Mouse (Mus musculus) forebrain, embryonic 11.5 days (tissue): Measurements from ENCODE around the gene Mphosph8. TPM values are rescaled to one million over a fixed set of nuclear protein-coding genes. Genes with fewer than 3 reads are reported as not detected.

Experiments
- ATAC-seq: fragments of 200-750 bp; cut with Nextera tagmentation; replicated peaks from 2 replicates; pipeline ENCODE4 v1.8.0; 2017; ENCODE audit warnings: moderate TSS enrichment; ENCODE audit not compliant: low FRiP score
- DNase-seq: peaks from one replicate; pipeline ENCODE4 v3.0.0-alpha.2; 2017; ENCODE audit warnings: low spot score
- H3K27ac ChIP-seq: fragments of 300-500 bp; sonication (generic); 2 replicates; pipeline ENCODE4 v1.5.1; 2014; ENCODE audit warnings: low read depth, low read length
- H3K27me3 ChIP-seq: fragments of 300-500 bp; sonication (generic); 2 replicates; pipeline ENCODE4 v1.6.1; 2014; ENCODE audit warnings: mild to moderate bottlenecking, low read length, mixed read lengths; ENCODE audit not compliant: control insufficient read depth, insufficient read depth
- H3K36me3 ChIP-seq: fragments of 300-500 bp; sonication (generic); 2 replicates; pipeline ENCODE4 v1.6.1; 2014; ENCODE audit warnings: mild to moderate bottlenecking, low read length, moderate library complexity, mixed read lengths; ENCODE audit not compliant: control insufficient read depth, insufficient read depth
- H3K4me1 ChIP-seq: fragments of 300-500 bp; sonication (generic); replicated peaks from 2 replicates; pipeline ENCODE4 v1.6.1; 2014; ENCODE audit warnings: low read length, mixed read lengths; ENCODE audit not compliant: control insufficient read depth, insufficient read depth
- H3K4me2 ChIP-seq: fragments of 300-500 bp; sonication (generic); 2 replicates; pipeline ENCODE4 v1.6.1; 2014; ENCODE audit warnings: low read depth, mild to moderate bottlenecking, low read length, moderate library complexity, mixed read lengths; ENCODE audit not compliant: severe bottlenecking
- H3K4me3 ChIP-seq: fragments of 300-500 bp; sonication (generic); 2 replicates; pipeline ENCODE4 v1.5.1; 2014; ENCODE audit warnings: low read depth, low read length
- H3K9ac ChIP-seq: fragments of 300-500 bp; sonication (generic); 2 replicates; pipeline ENCODE4 v1.6.1; 2014; ENCODE audit warnings: low read length
- H3K9me3 ChIP-seq: fragments of 300-500 bp; sonication (generic); 2 replicates; pipeline ENCODE4 v1.6.1; 2016; ENCODE audit warnings: low read length, mixed read lengths; ENCODE audit not compliant: control insufficient read depth
- WGBS: fragments of 180-500 bp; shearing (Covaris S2); extraction: QIAGEN DNeasy Blood & Tissue Kit; methylation state at CpG from one replicate; pipeline ENCODE4 v1.1.7; 2014; 5-methylcytosine and 5-hydroxymethylcytosine counted together
- polyA plus RNA-seq: library from polyadenylated mRNA; unstranded; fragments of >200 nt; fragmentation: Nextera tagmentation; extraction: Ambion mirVana; gene quantifications from 2 replicates; pipeline ENCODE4 v1.2.1, GENCODE M21; 2014

The Mphosph8 gene
- polyA plus RNA-seq, 1 experiment from 2014 or later: 50.2 TPM

GRCm38 (mm10) chr14:56669046-56669620 is 1.1 kb downstream of the Mphosph8 start:
- ATAC-seq (no peak), DNase-seq (no peak)
- Histone ChIP-seq H3K9me3 (no peaks in the 10 kb centered on the region), H3K27ac (no peak overlapping the region), H3K4me3 (peak overlapping the region; percentile 86), H3K4me2 (peak overlapping the region; percentile 74), H3K4me1 (peaks cover 6% of the 10 kb centered on the region; the same call in 1 of the 2 replicates), H3K27me3 (no peaks in the 10 kb centered on the region), H3K9ac (peak overlapping the region; percentile 93), H3K36me3 (peaks cover 5% of the 10 kb centered on the region; the same call in 1 of the 2 replicates)
- 13% methylated on average over 13 of the region's 13 CpGs for WGBS

DNA sequence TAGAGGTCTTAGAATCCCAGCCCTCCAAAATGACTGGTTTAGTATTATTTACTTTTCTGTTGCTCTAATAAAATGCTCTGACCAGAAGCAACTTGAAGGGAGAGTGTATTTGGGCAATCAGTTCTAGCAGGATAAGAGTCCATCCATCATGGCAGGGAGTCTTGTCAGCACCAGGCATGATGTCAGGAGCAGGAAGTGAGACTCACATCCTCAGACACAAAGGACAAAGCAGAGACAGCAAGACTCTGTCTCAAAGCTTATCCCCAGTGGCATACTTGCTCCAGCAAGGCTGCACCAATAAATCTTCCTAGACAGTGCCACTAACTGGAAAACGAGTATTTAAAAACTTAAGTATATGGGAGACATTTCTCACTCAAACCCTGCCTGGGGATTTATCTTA is 17.4 kb downstream of the Mphosph8 start:
- Histone ChIP-seq H3K4me2 (no peak overlapping the region), H3K36me3 (peaks cover 7% of the 10 kb centered on the region; the same call in 1 of the 2 replicates), H3K9me3 (no peaks in the 10 kb centered on the region), H3K9ac (no peak overlapping the region), H3K27ac (no peak overlapping the region), H3K4me3 (no peak overlapping the region), H3K27me3 (no peaks in the 10 kb centered on the region), H3K4me1 (no peaks in the 10 kb centered on the region)
- DNase-seq: no peak
- WGBS: 84% methylated on average over 1 of the region's 1 CpGs
- ATAC-seq: no peak

DNA sequence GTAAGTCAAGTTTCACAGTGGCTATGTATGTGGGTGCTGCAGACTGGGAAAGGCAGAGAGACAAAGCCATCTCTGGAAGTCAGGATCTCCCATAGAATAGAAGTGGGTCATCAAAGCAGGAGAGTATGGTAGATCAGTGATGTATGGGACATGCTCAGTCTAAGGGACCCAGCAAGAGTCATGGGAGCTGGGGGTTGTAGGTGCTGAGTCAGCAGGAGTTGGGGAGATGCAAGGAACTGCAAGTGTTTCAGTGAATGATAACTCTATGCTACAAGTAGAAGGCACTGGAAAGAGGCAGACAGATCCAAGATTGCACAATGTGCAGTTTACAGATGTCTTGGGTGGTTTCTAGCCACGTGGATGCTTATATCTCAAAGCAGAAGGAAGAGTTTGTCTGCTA is 21.1 kb downstream of the Mphosph8 start:
- no peak overlapping the region for H3K4me3 ChIP-seq
- ATAC-seq: no peak
- no peak overlapping the region for H3K9ac ChIP-seq
- no peaks in the 10 kb centered on the region for H3K27me3 ChIP-seq
- 95% methylated on average over 1 of the region's 1 CpGs for WGBS
- H3K9me3 ChIP-seq: no peaks in the 10 kb centered on the region
- H3K36me3 ChIP-seq: peaks cover 7% of the 10 kb centered on the region; the same call in 1 of the 2 replicates
- H3K4me1 ChIP-seq: no peaks in the 10 kb centered on the region
- no peak overlapping the region for H3K27ac ChIP-seq
- H3K4me2 ChIP-seq: no peak overlapping the region
- DNase-seq: no peak

DNA sequence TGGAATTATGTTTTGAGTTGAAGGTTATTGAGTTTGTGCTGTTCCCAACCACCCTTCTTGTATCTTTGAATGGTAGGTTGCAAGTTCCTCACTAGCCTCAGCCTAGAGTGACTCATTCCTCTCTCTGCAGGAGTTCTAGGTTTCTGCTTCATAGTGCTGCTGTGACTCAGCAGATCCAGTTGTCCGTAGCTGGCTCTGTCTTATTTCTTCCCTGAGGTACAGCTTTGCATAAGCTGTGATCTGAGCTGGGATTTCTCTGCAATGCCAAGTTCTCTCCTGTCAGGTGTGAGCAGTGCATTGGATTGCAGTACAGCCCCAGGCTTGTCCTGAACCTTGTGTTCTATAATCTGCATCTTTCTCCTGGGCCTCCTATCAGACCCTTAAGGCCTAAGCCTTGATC is 21.7 kb downstream of the Mphosph8 start:
- H3K27me3 ChIP-seq: no peaks in the 10 kb centered on the region
- DNase-seq (no peak), ATAC-seq (no peak)
- no peak overlapping the region for H3K27ac ChIP-seq
- no peak overlapping the region for H3K4me2 ChIP-seq
- H3K4me3 ChIP-seq: no peak overlapping the region
- no peaks in the 10 kb centered on the region for H3K9me3 ChIP-seq
- H3K4me1 ChIP-seq: no peaks in the 10 kb centered on the region
- no peak overlapping the region for H3K9ac ChIP-seq
- 86% methylated on average over 1 of the region's 1 CpGs for WGBS
- peaks cover 3% of the 10 kb centered on the region; the same call in 1 of the 2 replicates for H3K36me3 ChIP-seq

- 91% methylated on average over 3 of the region's 3 CpGs for WGBS
- no peaks in the 10 kb centered on the region for H3K4me1 ChIP-seq
- no peaks in the 10 kb centered on the region for H3K27me3 ChIP-seq
- H3K36me3 ChIP-seq: peaks cover 11% of the 10 kb centered on the region; the same call in 1 of the 2 replicates
- H3K4me2 ChIP-seq: no peak overlapping the region
- H3K27ac ChIP-seq: no peak overlapping the region
- DNase-seq (no peak), ATAC-seq (no peak)
- H3K4me3 ChIP-seq: no peak overlapping the region
- H3K9me3 ChIP-seq: no peaks in the 10 kb centered on the region
- H3K9ac ChIP-seq: no peak overlapping the region
These were observed 27.4 kb downstream of the Mphosph8 start for GRCm38 (mm10) chr14:56695495-56695894.

DNA sequence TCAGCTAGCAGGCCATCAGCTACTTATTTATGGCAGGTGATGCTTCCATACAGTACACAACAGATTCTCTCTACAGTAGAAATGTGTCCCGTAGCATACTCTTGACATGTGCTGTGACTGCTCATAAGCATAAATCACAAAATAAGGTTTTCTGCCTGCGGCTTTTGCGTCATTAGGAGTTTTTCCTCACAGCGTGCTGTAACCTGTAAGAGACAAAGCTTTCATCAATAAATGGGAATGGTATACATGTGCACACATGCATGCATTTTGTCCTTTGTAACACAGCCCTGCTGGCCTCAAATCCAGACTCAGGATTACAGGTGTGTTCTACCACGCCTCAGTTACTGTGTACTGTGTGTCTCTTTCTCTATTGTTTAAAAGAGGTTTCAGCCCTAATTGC is 29.8 kb downstream of the Mphosph8 start:
- DNase-seq (no peak), ATAC-seq (no peak)
- Histone ChIP-seq H3K27ac (no peak overlapping the region), H3K4me1 (no peaks in the 10 kb centered on the region), H3K4me3 (no peak overlapping the region), H3K4me2 (no peak overlapping the region), H3K9me3 (no peaks in the 10 kb centered on the region), H3K9ac (no peak overlapping the region), H3K36me3 (peaks cover 11% of the 10 kb centered on the region; the same call in 1 of the 2 replicates), H3K27me3 (no peaks in the 10 kb centered on the region)
- WGBS: 94% methylated on average over 5 of the region's 5 CpGs

DNA sequence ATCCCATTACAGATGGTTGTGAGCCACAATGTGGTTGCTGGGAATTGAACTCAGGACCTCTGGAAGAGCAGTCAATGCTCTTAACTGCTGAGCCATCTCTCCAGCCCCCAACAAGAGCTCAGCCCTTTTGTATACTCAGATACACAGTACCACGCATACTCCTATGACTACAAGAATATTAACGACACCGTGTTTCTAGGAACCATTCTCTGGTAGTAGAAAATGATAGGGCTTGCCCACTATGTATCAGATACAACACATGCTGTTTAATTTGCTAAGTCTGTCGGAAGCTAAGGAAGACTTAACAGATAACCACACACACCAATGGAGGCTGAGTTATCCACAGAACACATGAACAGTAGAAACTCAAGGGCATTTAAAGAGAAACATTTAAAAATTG is 34.6 kb downstream of the Mphosph8 start:
- Histone ChIP-seq H3K36me3 (peaks cover 3% of the 10 kb centered on the region; the same call in 1 of the 2 replicates), H3K4me1 (no peaks in the 10 kb centered on the region), H3K9ac (no peak overlapping the region), H3K4me2 (no peak overlapping the region), H3K27me3 (no peaks in the 10 kb centered on the region), H3K9me3 (no peaks in the 10 kb centered on the region), H3K27ac (no peak overlapping the region), H3K4me3 (no peak overlapping the region)
- WGBS: 95% methylated on average over 4 of the region's 4 CpGs
- DNase-seq (no peak), ATAC-seq (no peak)

DNA sequence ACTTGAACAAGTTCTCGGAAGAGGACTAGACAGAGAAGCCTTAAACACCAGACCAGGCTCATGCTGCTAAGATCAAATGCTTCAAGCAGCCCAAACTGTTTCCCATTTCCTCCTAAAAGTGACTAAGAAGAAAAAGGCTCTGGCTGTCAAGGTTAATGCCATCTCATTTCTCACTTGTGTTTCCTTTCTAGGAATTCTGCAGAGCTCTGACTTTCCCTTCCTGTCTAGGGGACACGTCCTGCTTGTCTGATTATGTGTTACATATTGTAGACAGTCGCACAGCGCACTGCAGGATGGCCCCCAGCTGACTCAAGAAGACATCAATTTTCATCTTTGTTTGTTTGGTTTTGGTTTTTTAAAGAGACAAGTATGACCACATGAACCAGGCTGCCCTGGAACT is 37.6 kb downstream of the Mphosph8 start:
- Histone ChIP-seq H3K36me3 (no peaks in the 10 kb centered on the region), H3K27ac (no peak overlapping the region), H3K9me3 (no peaks in the 10 kb centered on the region), H3K27me3 (no peaks in the 10 kb centered on the region), H3K4me3 (no peak overlapping the region), H3K4me2 (no peak overlapping the region), H3K9ac (no peak overlapping the region), H3K4me1 (no peaks in the 10 kb centered on the region)
- ATAC-seq: no peak
- WGBS: 87% methylated on average over 4 of the region's 4 CpGs
- no peak for DNase-seq

- no peak overlapping the region for H3K4me3 ChIP-seq
- H3K4me2 ChIP-seq: no peak overlapping the region
- no peak for ATAC-seq
- WGBS: 89% methylated on average over 1 of the region's 1 CpGs
- H3K4me1 ChIP-seq: no peaks in the 10 kb centered on the region
- no peaks in the 10 kb centered on the region; the same call in 1 of the 2 replicates for H3K36me3 ChIP-seq
- no peaks in the 10 kb centered on the region for H3K27me3 ChIP-seq
- DNase-seq: no peak
- no peak overlapping the region for H3K9ac ChIP-seq
- no peak overlapping the region for H3K27ac ChIP-seq
- no peaks in the 10 kb centered on the region for H3K9me3 ChIP-seq
These were observed 58.4 kb downstream of the Mphosph8 start for GRCm38 (mm10) chr14:56726493-56726892.
